Mouse (Mus musculus) layer of hippocampus, postnatal 14 days (tissue): ENCODE results near the gene Trmo. TPM values are rescaled to one million over a fixed set of nuclear protein-coding genes. Genes with fewer than 3 reads are reported as not detected.

Source experiments
- DNase-seq, 2 experiments: peaks; one replicate each; pipeline ENCODE4 v3.0.0; 2021 to 2022; ENCODE audit warnings: low spot score in 2 of 2, mixed read lengths in 1 of 2
- total RNA-seq, 2 experiments: library from RNA; stranded (reverse); gene quantifications; 2 replicates each; pipeline ENCODE4 v1.2.3; 2021

Gene Trmo
- total RNA-seq, 2 experiments from 2014 or later = 3.3 to 4.2 TPM

DNA sequence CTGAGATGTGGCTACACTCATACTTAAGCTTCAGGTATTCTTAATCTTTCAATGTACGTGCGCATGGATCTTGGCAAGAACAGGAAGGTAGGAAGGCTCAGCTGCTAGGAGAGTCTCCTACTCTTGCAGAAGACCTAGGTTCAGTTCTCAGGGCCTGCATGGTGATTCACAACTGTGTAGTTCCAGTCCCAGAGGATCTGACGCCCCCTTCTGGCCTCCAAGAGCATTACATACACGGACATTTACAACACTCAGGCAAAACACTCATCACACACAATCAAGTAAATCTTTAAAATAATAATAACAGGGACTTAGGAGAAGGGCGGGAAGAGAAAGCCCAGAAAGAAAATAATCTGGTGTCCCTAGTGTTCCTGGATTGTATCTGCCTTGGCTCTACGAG is 14.8 kb downstream of the Trmo start:
- DNase-seq = no peak

DNA sequence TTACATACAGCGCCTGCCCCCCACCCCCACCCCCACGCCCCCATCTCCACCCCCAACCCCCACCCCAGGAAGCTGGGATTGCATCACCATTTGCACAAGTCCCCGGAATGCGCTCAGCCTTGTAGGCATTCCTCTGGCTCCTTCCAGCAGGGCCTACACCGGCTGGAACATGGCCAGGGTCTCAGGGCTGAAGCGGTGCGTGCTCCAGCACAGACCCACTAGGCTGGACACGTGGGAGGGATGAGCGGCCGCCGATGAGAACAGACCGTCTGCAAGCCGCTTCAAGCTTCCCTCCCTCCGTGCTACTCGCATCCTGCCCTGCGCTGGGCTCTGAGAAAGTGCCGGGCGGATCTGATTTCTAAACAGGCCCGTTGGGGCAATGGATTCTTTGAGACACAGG is 18.2 kb downstream of the Trmo start:
- no peak for DNase-seq

DNA sequence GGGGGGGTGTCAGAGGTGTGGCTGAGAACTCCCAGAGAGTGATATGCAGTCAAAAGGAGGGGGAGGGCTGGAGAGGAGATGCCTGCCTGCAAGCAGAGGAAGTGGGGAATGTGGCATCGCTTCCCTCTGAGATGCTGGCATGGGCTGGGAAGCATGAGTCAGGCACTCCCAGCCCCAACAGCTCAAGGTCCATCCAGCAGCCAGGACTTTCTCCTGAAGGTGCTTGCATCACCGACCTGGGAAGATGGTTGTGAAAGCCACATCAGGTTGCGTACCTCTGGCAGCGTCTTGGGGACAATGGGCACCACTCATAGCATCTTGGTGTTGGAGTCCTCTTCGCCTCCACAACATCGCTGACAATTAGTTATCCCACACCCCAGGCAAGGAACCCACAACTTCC is 18.8 kb downstream of the Trmo start:
- DNase-seq = no peak

DNA sequence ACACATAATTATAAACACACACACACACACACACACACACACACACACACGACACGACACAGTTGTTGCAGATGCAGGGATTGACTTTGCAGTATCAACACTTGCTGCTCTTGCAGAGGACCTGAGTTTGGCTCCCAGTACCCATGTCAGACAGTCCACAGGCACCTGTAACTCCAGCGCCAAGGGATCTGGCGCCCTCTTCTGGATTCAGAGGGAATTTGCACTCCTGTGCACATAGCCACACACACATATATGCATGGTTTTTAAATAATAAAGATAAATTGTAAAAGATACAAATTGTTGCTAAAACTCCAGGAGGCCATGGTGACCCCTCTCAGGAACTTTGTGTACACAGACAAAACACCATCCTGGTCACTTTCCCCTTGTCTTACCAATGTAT is 20.2 kb downstream of the Trmo start:
- DNase-seq = no peak

DNA sequence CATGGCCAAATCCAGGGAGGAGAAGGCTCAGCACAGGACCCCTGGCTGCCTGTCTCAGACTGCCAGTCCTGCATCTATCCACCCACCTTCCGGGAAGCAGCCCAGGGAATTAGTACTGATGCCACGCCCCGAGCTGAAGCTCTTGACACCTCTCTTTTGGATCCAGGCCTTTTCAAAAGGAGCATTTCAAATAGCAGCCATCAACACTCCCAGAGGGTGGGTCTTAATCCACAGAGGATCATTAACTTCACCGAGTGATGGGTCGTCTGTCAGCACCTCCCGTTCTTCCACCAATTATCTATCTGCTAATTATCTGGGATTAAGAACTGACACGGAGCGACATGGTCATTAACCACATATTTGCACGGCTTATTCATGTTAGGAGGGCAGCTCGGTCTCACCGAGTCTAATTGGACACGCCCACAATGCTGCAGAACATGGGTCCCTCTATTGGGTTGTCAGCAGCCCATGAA is 21.7 kb downstream of the Trmo start:
- DNase-seq = no peak

DNA sequence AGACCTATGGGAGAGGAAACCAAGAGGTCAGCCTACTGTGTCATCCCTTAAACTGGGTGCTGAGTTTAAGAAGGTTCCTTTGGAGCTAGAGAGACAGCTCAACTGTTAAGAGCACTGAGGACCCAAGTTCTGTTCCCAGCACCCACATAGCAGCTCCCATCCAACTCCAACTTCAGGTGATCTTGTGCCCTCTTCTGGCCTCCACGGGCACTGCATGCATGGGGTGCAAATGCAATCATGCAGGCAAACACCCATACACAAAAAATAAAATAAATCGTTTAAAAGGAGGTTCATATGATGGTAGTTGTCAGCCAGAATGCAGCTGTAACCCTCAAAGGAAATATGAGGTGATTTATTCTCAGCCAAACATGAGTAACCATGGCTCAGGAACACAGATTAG is 24.9 kb downstream of the Trmo start:
- DNase-seq = no peak

DNA sequence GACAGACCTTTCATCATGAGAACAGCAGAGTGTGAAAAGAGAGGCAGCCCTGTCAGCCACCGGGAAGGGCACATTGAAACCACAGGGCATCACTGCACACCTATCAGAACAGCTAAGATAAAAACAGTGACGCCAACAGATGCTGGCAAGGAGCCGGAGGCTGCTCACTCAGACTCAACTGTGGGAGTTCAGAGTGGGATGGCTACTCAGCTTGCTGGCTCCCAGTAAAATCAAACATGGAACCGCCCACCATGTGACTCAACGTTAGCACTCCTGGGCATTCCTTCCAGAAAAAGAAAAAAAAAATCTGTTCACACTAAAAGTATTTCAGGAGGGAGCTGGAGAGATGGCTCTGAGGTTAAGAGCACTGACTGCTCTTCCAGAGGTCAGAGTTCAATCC is 28.0 kb downstream of the Trmo start:
- DNase-seq = no peak

DNA sequence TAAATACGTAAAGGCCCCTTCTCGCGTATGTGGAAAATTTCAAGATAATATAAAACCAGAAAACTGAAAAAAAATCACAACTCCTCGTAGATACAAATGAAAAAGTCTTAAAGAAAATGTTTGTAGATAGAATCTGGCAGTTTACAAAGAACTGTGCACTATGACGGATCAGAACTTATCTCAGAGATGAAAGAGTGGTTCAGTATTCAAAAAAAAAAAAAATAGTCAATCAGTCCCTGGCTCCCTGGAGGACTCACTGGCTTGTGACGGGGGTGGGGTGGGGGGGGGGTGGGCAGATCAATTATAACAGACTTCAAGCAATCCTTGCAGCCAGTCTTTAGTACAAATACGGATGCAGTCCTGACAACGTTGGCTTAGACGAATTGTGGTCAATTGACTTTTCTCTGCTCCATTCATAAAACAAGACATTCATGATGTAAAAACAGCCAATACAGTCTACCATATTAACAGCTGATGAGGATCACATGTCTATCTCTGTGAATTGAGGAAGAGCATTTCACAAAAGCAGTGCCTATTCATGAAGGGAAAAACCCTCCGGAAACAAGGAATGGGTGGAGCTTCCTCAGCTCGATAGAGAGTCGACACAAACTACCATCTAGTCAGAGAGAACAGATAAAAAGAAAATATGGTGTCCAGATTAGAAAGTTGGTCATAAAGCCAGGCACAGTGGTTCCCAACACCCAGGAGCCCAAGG is 29.5 kb downstream of the Trmo start:
- no peak for DNase-seq

DNA sequence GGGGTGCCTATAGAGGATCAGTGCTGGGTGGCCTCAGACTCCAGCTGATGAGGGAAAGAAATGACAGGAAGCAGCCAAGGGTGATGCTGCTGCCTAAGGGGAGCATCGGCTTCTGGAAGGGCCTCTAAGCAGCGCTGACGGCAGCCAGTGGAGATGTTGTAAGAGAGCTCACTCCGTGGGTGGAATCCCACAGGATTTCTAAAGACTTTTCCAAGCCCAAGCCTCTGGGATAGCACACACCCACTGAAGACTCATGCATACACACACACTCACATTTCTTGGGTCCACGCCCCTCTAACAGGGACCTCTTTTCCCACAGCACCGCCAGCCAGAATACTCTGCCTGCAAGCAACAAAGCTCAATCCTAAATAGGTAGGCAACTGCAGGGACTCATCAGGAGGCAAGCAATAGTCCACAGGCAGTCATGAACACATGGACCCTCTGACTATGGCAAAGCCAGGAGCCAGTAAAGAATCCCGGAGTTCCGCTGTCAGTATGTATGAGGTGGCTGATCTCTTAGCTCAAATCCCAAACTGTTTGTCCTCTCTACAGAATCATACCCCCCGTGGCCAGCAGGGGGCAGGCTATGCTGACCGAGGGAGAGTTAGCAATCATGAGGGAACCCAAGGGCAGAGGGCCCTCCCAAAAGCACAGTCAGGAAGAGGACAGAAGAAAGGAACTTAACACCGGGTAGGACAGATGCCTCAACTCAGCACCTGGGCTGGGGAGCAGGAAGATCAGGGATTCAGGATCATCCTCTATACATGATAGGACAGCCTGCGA is 32.7 kb downstream of the Trmo start:
- DNase-seq = peak; percentile 28 to 38

DNA sequence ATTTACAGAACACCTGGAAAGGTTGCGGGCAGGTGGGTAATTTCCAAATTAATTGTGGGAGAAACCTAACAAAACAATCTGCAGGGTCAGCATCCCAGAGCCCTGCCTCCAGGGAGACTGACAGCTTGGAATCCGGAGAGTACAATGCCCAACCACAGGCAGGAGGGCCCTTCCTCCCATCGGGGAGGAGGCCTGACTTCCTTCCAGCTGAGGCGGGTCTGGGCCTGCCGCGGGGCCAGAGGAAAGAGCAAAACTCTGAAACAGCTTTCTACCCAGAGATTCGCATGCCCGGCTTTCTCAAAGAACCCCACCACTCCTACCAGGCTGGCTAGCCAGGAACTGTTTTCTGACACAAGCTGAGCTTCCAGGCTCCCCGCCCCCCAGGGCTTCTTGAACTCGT is 36.2 kb downstream of the Trmo start:
- no peak for DNase-seq

DNA sequence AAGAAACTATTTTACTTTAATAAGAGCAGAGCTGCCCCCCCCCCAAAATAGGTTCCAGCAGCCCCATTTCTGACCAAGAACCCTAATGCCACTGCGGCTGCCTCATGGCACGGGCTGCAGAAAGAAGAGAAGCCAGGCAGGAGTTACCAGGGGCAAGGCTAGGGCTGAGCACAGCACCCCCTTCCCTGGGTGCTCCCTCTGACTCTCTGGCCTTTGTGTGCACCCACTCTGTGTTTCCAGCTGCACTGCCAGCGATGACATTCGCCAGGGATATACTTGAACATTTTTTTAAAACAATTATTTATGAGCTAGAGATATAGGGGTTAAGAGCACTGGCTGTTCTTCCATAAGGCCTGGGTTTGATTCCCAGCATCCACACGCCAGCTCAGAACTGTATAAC is 39.7 kb downstream of the Trmo start:
- DNase-seq = no peak

DNA sequence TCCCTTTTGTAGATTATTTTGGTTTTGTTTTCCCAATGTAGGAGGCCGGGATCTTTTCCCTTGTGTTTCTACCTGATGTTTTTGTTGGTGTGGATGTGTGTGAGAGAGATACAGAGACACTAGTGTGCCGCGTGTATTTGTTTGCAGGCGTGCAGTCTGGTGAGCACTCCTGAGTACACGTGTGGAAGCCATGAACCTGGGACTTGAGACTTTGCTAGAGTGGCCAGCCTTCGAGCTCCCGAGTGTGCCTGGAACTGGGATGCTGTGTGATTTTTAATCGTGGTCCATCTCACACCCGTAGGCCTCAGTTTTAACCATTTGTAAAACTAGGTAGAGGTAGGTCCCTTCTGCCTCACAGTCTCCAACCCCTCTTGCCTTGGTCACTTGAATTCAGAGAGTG is 40.3 kb downstream of the Trmo start:
- no peak for DNase-seq

DNA sequence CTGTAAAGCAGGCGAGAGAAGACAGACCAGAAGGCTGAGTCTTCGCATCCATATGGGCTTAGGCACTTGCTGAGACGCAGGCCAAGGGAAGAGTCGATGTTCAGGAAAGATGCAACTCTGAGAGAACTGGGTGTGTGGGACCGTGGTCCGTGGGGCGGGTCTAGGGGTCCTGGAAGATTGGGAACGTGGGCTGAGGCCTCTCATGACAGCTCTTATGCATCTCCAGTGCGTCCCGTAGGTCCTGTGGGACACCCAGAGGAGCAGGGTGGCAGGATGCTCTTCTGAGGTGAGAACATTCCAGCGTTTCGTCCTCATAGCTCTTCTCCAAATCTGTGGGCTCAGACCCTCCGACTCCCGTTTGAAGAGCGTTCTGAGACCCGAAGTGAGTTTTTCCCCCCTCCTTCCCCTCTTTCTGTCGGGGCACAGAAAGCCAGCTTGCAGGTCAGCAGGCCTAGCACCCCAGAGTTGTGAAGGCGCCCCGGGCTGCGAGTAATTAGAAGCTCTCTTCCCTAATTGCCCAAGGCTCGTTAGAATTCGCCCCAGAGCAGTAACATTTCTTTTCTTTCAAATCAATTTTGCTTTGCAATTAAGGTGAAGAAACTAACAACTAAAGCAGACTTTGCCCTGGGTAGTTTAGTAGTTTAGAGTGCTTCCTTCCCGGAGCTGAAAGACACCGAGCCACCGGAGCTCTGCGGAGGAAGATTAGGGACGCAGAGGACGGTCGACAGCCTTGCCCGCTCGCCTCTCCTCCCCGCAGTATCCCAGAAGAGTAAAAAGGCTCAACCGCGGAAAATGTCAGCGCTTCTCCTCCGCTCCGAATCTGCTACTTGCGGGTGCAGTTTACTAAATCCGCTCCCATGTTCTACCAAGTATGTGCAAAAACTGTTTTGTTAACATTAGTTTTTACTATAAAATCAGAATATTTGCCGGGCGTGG is 41.4 kb downstream of the Trmo start:
- no peak for DNase-seq

DNA sequence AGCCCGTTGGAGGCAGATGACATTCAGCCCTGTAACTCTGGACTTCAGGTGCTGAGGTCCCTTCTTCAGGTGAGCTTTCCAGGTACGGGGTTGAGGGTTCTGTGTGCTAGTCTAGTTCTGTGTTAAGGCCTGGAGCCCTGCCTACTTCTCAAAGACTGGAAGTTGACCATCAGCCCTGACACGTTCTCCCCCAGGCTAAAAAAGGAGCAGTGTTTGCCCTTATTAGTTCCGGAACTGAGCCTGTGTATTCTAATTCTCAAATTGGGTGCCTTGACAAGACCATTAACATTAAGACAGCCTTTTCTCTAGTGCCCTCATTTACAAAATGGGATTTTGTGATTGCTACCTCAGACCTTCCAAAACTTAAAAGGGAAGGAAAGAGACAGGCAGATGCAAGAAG is 42.1 kb downstream of the Trmo start:
- DNase-seq = no peak

DNA sequence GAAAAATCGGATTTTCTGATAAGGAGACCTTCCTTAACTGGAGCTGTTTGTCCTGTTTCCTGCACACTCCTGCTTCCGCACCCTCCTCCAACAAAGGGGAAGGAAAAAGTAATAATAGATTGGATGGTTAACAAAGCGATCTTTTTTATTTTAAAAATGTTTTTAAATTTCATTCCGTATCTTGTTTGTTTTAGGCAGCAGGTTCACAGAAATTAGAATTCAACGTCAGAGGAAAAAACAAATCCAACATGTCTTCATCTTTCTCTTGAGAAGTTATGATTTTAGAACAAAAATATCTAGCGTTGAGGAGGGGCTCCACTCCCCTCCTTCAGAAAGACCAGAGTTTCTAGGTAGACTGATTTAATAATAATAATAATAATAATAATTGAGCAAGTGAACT is 43.0 kb downstream of the Trmo start:
- no peak for DNase-seq

DNA sequence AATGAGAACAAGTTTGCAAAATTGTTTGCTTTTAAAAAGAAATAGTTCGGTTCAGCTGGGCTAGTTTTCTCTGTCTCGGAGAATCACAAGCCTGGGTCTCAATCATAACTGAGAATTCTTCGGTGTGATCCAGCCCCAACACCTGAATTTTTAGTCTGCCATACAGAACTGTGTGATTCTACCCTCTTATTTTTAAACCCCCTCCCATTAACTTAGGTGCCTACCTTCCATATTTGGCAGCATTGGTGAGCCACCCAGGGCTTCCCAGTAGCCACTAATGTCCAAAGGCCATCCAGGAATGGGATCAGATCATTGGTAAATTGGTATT is 43.5 kb downstream of the Trmo start:
- no peak for DNase-seq

DNA sequence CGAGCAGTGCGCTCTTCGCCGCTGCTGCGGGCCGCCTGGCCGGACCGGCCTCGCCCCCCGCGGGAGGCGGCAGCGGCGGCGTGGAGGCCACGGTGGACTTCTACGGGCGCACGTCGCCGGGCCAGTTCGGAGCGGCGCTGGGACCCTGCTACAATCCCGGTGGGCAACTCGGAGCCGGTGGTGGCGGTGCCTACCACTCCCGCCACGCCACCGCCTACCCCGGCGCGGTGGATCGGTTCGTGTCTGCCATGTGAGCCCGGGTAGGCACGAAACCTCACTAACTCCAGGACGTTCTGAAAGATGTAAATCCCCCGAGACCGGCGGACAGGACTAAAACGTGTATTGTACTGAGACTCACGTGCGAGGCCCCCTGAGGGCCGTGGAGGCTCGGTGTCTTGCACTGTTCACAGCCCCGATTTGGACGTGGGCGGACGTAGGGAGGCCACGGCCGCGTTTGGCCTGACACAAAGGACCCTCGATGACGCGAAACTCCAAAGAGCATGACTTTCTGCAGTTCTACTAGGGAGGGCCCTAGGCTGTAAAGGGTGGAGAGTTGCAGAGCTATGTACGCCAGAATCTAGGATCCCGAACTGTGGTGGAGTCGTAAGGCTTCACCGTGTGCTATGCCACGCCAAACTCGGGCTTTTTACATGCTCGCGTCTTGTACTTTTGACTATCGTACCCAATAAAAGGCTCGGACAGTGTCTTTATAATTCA is 44.0 kb downstream of the Trmo start:
- no peak for DNase-seq

DNA sequence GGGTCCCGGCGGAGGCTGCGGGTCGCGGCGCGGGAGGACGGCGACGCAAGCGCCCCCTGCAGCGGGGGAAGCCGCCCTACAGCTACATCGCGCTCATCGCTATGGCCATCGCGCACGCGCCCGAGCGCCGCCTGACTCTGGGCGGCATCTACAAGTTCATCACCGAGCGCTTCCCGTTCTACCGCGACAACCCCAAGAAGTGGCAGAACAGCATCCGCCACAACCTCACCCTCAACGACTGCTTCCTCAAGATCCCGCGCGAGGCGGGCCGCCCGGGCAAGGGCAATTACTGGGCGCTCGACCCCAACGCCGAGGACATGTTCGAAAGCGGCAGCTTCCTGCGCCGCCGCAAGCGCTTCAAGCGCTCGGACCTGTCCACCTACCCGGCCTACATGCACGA is 44.9 kb downstream of the Trmo start:
- no peak for DNase-seq

DNA sequence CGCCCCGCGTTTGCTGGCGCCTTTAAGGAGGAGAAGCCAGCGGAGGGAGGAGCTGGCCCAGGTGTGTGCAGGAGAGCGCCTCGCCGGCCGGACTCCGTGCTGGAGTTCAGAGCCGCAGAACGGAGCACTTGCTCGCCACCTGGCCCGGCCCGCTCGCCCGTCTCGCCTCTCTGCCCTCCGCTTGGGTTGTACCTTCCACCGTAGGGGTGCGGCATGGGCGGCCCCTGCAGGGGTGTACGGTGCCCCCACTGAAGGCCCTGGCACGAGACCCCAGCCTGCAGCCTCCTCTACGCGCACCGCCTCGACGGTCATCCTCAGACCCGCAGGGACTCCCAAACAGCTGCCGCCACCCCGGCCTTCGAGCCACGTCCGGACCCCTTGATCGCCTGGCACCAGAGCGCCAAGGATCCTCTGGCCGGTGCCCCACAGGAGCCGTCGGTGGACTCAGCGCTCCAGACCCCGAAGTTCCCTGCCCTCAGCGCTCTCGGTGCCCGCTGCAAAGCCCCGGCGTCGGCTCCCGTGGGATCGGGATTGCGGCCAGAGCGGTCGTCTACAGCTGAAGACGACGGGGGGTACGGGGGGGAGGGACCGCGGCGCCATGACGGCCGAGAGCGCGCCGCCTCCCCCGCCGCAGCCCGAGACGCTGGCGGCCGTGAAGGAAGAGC is 45.5 kb downstream of the Trmo start, which contains the start of gene Foxe1:
Gene Foxe1, plus strand, starts transcription at position 14 of the 665 bp plus-strand sequence.
- DNase-seq = no peak

DNA sequence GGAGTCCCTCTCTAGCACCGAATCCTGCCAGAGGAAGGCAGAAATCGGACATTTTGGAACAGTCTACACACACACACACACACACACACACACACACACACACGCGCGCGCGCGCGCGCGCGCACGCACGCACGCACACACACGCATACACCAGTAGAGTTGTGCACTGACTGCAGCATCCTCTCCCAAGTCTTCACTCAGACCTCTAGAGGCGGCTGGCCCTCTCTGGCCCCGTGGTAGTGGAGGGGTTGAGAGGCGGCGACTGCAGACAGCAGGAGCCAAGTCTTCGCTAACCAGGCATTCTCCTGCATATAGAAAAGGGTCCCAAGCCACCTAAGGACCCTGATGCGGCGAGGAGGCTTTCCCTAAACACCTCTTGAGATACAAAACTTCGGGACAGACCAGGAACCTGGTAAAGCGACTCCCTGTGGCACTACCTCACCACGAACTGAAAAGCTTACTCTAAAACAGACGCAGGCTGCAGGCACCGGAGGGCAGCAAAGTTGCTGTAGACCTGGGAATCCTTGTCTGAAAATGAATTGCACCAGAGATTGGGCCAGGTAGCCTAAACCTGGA is 46.4 kb downstream of the Trmo start:
- no peak for DNase-seq
